Mouse (Mus musculus) regulatory T cell (primary cell): Measurements from ENCODE around the gene Vmn2r102.

Experiments used
- in situ Hi-C: fragments of 300-600 bp; cut with MboI, MseI; formaldehyde crosslinking; loops from one replicate; pipeline ENCODE4 v1.15.1; 2025; ENCODE audit warnings: high pct_unique_total_duplicates

The Vmn2r102 gene

GRCm38 (mm10) chr17:19660028-19660427, at the start of gene Vmn2r102:
Gene Vmn2r102, plus strand, starts transcription at chr17:19660328.
- in situ Hi-C loops: no loop called here

DNA sequence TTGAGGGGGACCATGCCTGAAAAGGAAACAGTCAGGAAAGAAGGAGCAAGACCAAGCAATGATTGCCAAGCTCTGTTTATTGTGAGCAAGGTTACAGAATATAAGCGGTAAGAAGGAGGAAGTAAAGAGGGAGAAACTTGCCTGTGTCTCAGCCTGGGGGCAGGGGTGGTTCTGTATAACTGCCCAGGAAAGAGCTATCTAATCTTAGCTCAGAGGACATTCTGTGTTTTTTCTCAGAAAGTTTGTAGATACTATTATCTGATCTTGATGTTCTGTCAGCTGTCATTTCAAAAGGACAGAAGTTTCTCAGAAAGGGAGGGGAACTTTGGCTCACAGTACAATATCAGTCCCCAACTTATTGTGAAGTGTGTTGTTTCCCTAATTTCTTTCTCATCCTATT, 30.8 kb upstream of the Vmn2r102 start:
- in situ Hi-C loops: no loop called here

GRCm38 (mm10) chr17:19658447-19658846, 1.7 kb upstream of the Vmn2r102 start:
- in situ Hi-C loops: no loop called here

DNA sequence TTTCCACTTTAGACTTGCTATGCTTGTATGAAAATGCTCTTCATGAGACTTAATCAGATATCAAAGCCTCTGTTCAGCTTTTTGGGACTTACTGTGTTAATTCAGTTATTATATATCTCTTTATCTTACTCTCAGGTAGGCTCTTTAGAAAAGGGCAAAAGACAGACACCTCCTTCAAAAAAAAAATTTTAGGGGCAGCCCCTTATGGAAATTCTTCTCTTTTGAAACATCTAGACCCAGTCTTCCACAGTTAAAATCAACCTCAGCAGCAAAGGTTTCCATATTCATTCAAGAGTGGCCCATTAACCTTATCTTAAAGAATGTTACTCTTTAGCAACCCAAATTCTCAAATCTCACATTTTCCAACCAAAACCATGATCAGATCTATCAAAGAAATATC, 31.9 kb downstream of the Vmn2r102 start:
- in situ Hi-C loops: no loop called here
